Mouse (Mus musculus) embryonic stem cell, embryonic (primary cell): ENCODE results near the gene Stra6.

Experiments
- CTCF ChIA-PET, 4 experiments: fragments of 300-600 bp in 2 of 4; fragments of 350-600 bp in 2 of 4; sonication (Branson Sonifier 250); formaldehyde crosslinking; loops; one replicate each; lab custom pipeline; 2022; ENCODE audit warnings: inconsistent platforms in 2 of 4; lab: Charles Lee
- POLR2A ChIA-PET, 4 experiments: fragments of 300-600 bp in 2 of 4; fragments of 350-600 bp in 2 of 4; sonication (Branson Sonifier 250); formaldehyde crosslinking; loops; one replicate each; lab custom pipeline; 2022; ENCODE audit warnings: antibody characterized with exemption in 4 of 4, inconsistent platforms in 1 of 4; lab: Charles Lee

Stra6 gene

GRCm38 (mm10) chr9:58042391-58042790, 21.2 kb upstream of the Stra6 start:
- ChIA-PET CTCF (interaction anchor here in 2 of 4 experiments (0.5 to 5.7 kb wide), 10 partner anchors 9 to 184 kb away, joined by 3 to 108 read pairs (median 5); partner anchors contain the start of genes Islr (in 2 of the 2) and Islr2 (in 2 of the 2)), POLR2A (interaction anchor here in 3 of 4 experiments (0.5 to 5.1 kb wide), 18 partner anchors 8 to 232 kb away, joined by 3 to 43 read pairs (median 4); partner anchors contain the start of genes Islr (in 2 of the 3), Islr2 (in 2 of the 3) and Sema7a (in 1 of the 3))

GRCm38 (mm10) chr9:58043496-58044017, 20.0 kb upstream of the Stra6 start:
- POLR2A ChIA-PET = interaction anchor here in 3 of 4 experiments (0.9 to 2.0 kb wide), 7 partner anchors 14 to 168 kb away, joined by 3 to 7 read pairs (median 4); partner anchors contain the start of genes Islr (in 1 of the 3) and Islr2 (in 1 of the 3)
- CTCF ChIA-PET = interaction anchor here (0.6 to 1.8 kb wide), 5 partner anchors 149 to 173 kb away, joined by 3 to 9 read pairs (median 3); partner anchors contain the start of genes Islr (in 3 of the 4) and Islr2 (in 3 of the 4)

- ChIA-PET CTCF (interaction anchor here in 2 of 4 experiments (0.5 to 1.8 kb wide), 5 partner anchors 18 to 172 kb away, joined by 3 to 9 read pairs (median 5); partner anchors contain the start of genes Islr (in 1 of the 2), Islr2 (in 1 of the 2) and Stra6 (in 1 of the 2)), POLR2A (interaction anchor here in 3 of 4 experiments (0.7 to 2.2 kb wide), 12 partner anchors 14 to 187 kb away, joined by 3 to 10 read pairs (median 3); partner anchors contain the start of genes Islr (in 2 of the 3) and Islr2 (in 2 of the 3))
Observed at GRCm38 (mm10) chr9:58044828-58045227, 18.8 kb upstream of the Stra6 start.

- ChIA-PET POLR2A (interaction anchor here (0.7 to 2.2 kb wide), 8 partner anchors 13 to 171 kb away, joined by 3 to 10 read pairs (median 3); partner anchors contain the start of genes Islr (in 2 of the 4) and Islr2 (in 2 of the 4)), CTCF (interaction anchor here in 3 of 4 experiments (0.6 to 1.7 kb wide), 8 partner anchors 17 to 536 kb away, joined by 3 to 10 read pairs (median 3); partner anchors contain the start of genes Islr (in 1 of the 3), Islr2 (in 1 of the 3), Nptn (in 1 of the 3) and Stra6 (in 1 of the 3))
Observed at GRCm38 (mm10) chr9:58045646-58046045, 17.9 kb upstream of the Stra6 start.

GRCm38 (mm10) chr9:58047061-58047460, 16.5 kb upstream of the Stra6 start:
- CTCF ChIA-PET = interaction anchor here in 3 of 4 experiments (0.9 to 5.4 kb wide), 4 partner anchors 8 to 173 kb away, joined by 3 to 33 read pairs (median 6); no protein-coding TSS in a partner anchor
- POLR2A ChIA-PET = interaction anchor here in 2 of 4 experiments (0.6 to 1.9 kb wide), 4 partner anchors 8 to 227 kb away, joined by 3 to 6 read pairs (median 4); no protein-coding TSS in a partner anchor

- ChIA-PET POLR2A (interaction anchor here in 2 of 4 experiments (0.7 to 1.9 kb wide), 5 partner anchors 10 to 198 kb away, joined by 3 to 8 read pairs (median 5); partner anchors contain the start of genes Islr (in 1 of the 2) and Islr2 (in 1 of the 2)), CTCF (interaction anchor here in 3 of 4 experiments (0.6 to 5.4 kb wide), 6 partner anchors 10 to 165 kb away, joined by 3 to 33 read pairs (median 6); partner anchors contain the start of genes Islr (in 2 of the 3) and Islr2 (in 2 of the 3))
Observed at GRCm38 (mm10) chr9:58048621-58049020, 15.0 kb upstream of the Stra6 start.

GRCm38 (mm10) chr9:58049186-58049585, 14.4 kb upstream of the Stra6 start:
- POLR2A ChIA-PET = interaction anchor here in 2 of 4 experiments (1.5 to 4.6 kb wide), 4 partner anchors 11 to 198 kb away, joined by 3 to 17 read pairs (median 8); partner anchors contain the start of genes Islr (in 1 of the 2) and Islr2 (in 1 of the 2)
- CTCF ChIA-PET = interaction anchor here in 3 of 4 experiments (0.8 to 5.4 kb wide), 7 partner anchors 10 to 233 kb away, joined by 3 to 33 read pairs (median 4); partner anchors contain the start of genes Islr (in 1 of the 3) and Islr2 (in 1 of the 3)

- CTCF ChIA-PET = interaction anchor here (0.8 to 5.4 kb wide), 11 partner anchors 11 to 232 kb away, joined by 3 to 33 read pairs (median 4); partner anchors contain the start of genes Islr (in 2 of the 4) and Islr2 (in 2 of the 4)
- POLR2A ChIA-PET = interaction anchor here in 2 of 4 experiments (0.9 to 4.6 kb wide), 5 partner anchors 8 to 166 kb away, joined by 4 to 17 read pairs (median 9); partner anchors contain the start of genes Islr (in 1 of the 2) and Islr2 (in 1 of the 2)
Observed at GRCm38 (mm10) chr9:58049861-58050260, 13.7 kb upstream of the Stra6 start.

- POLR2A ChIA-PET = interaction anchor here in 2 of 4 experiments (0.6 to 4.6 kb wide), 11 partner anchors 10 to 168 kb away, joined by 3 to 17 read pairs (median 5); partner anchors contain the start of genes Islr (in 2 of the 2) and Islr2 (in 2 of the 2)
- CTCF ChIA-PET = interaction anchor here (0.6 to 5.4 kb wide), 16 partner anchors 9 to 393 kb away, joined by 3 to 33 read pairs (median 6); partner anchors contain the start of genes Islr (in 3 of the 4) and Islr2 (in 3 of the 4)
Observed at GRCm38 (mm10) chr9:58051937-58052336, 11.7 kb upstream of the Stra6 start.

- CTCF ChIA-PET = interaction anchor here (0.6 to 3.1 kb wide), 12 partner anchors 8 to 167 kb away, joined by 3 to 19 read pairs (median 4); partner anchors contain the start of genes Islr (in 4 of the 4) and Islr2 (in 4 of the 4)
- POLR2A ChIA-PET = interaction anchor here in 2 of 4 experiments (0.8 to 4.6 kb wide), 4 partner anchors 123 to 195 kb away, joined by 3 to 17 read pairs (median 8); partner anchors contain the start of genes Islr (in 1 of the 2) and Islr2 (in 1 of the 2)
Observed at GRCm38 (mm10) chr9:58053102-58053501, 10.5 kb upstream of the Stra6 start.

GRCm38 (mm10) chr9:58053544-58053943, 10.0 kb upstream of the Stra6 start:
- CTCF ChIA-PET = interaction anchor here (0.6 to 3.1 kb wide), 16 partner anchors 14 to 1809 kb away, joined by 3 to 19 read pairs (median 4); partner anchors contain the start of genes Islr (in 3 of the 4) and Islr2 (in 3 of the 4)
- POLR2A ChIA-PET = interaction anchor here in 2 of 4 experiments (0.6 to 4.6 kb wide), 6 partner anchors 16 to 195 kb away, joined by 3 to 17 read pairs (median 4); no protein-coding TSS in a partner anchor

GRCm38 (mm10) chr9:58054032-58054431, 9.6 kb upstream of the Stra6 start:
- POLR2A ChIA-PET = interaction anchor here in 2 of 4 experiments (0.6 to 4.6 kb wide), 7 partner anchors 13 to 194 kb away, joined by 3 to 17 read pairs (median 4); no protein-coding TSS in a partner anchor
- CTCF ChIA-PET = interaction anchor here (0.6 to 3.1 kb wide), 17 partner anchors 15 to 1810 kb away, joined by 3 to 19 read pairs (median 3); partner anchors contain the start of genes Islr (in 3 of the 4) and Islr2 (in 3 of the 4)

- CTCF ChIA-PET = interaction anchor here in 2 of 4 experiments (1.9 to 3.1 kb wide), 2 partner anchors 17 to 149 kb away, joined by 6 to 19 read pairs; partner anchors contain the start of genes Islr (in 1 of the 2) and Islr2 (in 1 of the 2)
Observed at GRCm38 (mm10) chr9:58055666-58056065, 7.9 kb upstream of the Stra6 start.

GRCm38 (mm10) chr9:58059920-58060319, 3.7 kb upstream of the Stra6 start:
- CTCF ChIA-PET = interaction anchor here in 2 of 4 experiments (1.4 to 2.2 kb wide), 4 partner anchors 8 to 144 kb away, joined by 5 to 9 read pairs (median 6); partner anchors contain the start of genes Islr (in 1 of the 2) and Islr2 (in 1 of the 2)
- POLR2A ChIA-PET = interaction anchor here in 2 of 4 experiments (0.6 to 1.5 kb wide), 4 partner anchors 9 to 187 kb away, joined by 3 to 4 read pairs (median 3); no protein-coding TSS in a partner anchor

More at GRCm38 (mm10) chr9:58055666-58056065, 7.9 kb upstream of the Stra6 start:
- POLR2A ChIA-PET = interaction anchor here in 1 of 4 experiments (1.4 kb wide), 1 partner anchor 10 kb away, joined by 3 read pairs; no protein-coding TSS in a partner anchor

GRCm38 (mm10) chr9:58060677-58061667, 2.6 kb upstream of the Stra6 start:
- POLR2A ChIA-PET = interaction anchor here in 2 of 4 experiments (0.6 to 1.5 kb wide), 3 partner anchors 10 to 186 kb away, joined by 3 to 4 read pairs (median 3); no protein-coding TSS in a partner anchor

More at GRCm38 (mm10) chr9:58060677-58061667, 2.6 kb upstream of the Stra6 start:
- CTCF ChIA-PET = interaction anchor here in 3 of 4 experiments (0.7 to 2.2 kb wide), 8 partner anchors 9 to 143 kb away, joined by 3 to 9 read pairs (median 4); partner anchors contain the start of genes Islr (in 3 of the 3) and Islr2 (in 3 of the 3)
